8 mouse cellular contexts compared by ENCODE assay signal in the genomic region with DNA sequence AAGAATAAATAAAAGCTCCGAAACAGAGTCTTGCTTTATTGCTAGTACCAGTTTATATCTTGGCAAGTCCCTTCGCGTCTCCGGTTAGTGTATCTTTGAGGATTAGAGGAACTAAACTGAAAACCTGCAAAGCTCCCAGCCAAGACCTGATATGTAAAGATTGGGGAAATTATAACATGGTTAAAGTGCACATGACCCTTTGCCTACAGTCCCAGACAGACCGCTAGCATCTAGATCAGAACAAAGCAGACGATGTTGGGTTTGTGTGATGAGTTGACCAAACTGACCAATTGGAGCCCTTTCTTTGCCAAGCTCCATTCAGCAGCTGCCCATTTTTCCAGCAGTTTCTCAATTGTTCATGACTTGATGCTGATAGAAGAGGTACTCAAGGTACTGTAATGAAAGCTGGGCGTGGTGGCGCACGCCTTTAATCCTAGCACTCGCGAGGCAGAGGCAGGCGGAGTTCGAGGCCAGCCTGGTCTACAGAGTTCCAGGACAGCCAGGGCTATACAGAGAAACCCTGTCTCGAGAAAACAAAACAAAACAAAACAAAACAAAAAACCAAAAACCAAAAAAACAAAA. TPM values are rescaled to one million over a fixed set of nuclear protein-coding genes. Genes with fewer than 3 reads are reported as not detected.
A peak's percentile ranks its signal among the peaks of the same experiment; 100 is the strongest.
DNase-seq lines count a peak whose midpoint lies in the region; ATAC-seq and TF ChIP-seq lines count a peak whose summit lies in the region.

No protein-coding gene starts in this region.

- no peaks in the 10 kb centered on the region for H3K9me3 ChIP-seq in E14TG2a.4 (ENCODE audit: low read length)
- H3K9me3 ChIP-seq in forebrain, embryonic 13.5 days (replicated peaks): no peaks in the 10 kb centered on the region
- H3K9me3 ChIP-seq in liver, embryonic 14.5 days (ENCODE audit: control insufficient read depth, low read length): no peaks in the 10 kb centered on the region

- peak overlapping the region; percentile 95 for H3K4me2 ChIP-seq in forebrain, embryonic 13.5 days
- peak overlapping the region; percentile 98 for H3K4me2 ChIP-seq in liver, embryonic 14.5 days (ENCODE audit: low read depth)

- TF ChIP-seq CTCF in E14TG2a.4 (conservative IDR thresholded peaks at IDR 0.05; ENCODE audit: low read length): no peak
- no peak for TF ChIP-seq CTCF in liver, embryonic 14.5 days (IDR thresholded peaks at IDR 0.05; ENCODE audit: low read depth)

- no peak overlapping the region for H3K27ac ChIP-seq in forebrain, embryonic 13.5 days
- H3K27ac ChIP-seq in liver, embryonic 14.5 days: no peak overlapping the region

- peaks cover 49% of the 10 kb centered on the region for H3K36me3 ChIP-seq in E14TG2a.4 (ENCODE audit: insufficient read depth, low read length)
- H3K36me3 ChIP-seq in forebrain, embryonic 13.5 days (ENCODE audit: poor library complexity, severe bottlenecking): peaks cover 26% of the 10 kb centered on the region
- H3K36me3 ChIP-seq in liver, embryonic 14.5 days (replicated peaks; ENCODE audit: control insufficient read depth, insufficient read depth, low read depth): peaks cover 25% of the 10 kb centered on the region

- 0 out of 2 replicates have a peak overlapping the region, but pooled peaks have one; percentile 70 for H3K9ac ChIP-seq in forebrain, embryonic 13.5 days
- no peak overlapping the region; the same call in 1 of the 2 replicates for H3K9ac ChIP-seq in liver, embryonic 14.5 days (replicated peaks)

- H3K27me3 ChIP-seq in E14TG2a.4 (ENCODE audit: insufficient read depth, low read length): no peaks in the 10 kb centered on the region
- H3K27me3 ChIP-seq in forebrain, embryonic 13.5 days: no peaks in the 10 kb centered on the region
- H3K27me3 ChIP-seq in liver, embryonic 14.5 days (ENCODE audit: control insufficient read depth, insufficient read depth, low read length): no peaks in the 10 kb centered on the region

- TF ChIP-seq EP300 in liver, embryonic 14.5 days (IDR thresholded peaks at IDR 0.05; ENCODE audit: low read depth): no peak

- DNase-seq in heart, adult 11 months: peak; percentile 90
- no peak for DNase-seq in heart, adult 9 months (ENCODE audit: low spot score in 2 of 2)
- DNase-seq in liver, embryonic 14.5 days (ENCODE audit: low read depth in 3 of 3, low spot score in 3 of 3): no peak
- DNase-seq in embryo, embryonic 10 days (ENCODE audit: low spot score): no peak
- no peak for DNase-seq in thymus, postnatal 10 days (ENCODE audit: low spot score in 2 of 2)
- DNase-seq in gastrocnemius, adult 18-20 months (ENCODE audit: low spot score): no peak

- ATAC-seq in forebrain, embryonic 13.5 days: no peak
- no peak for ATAC-seq in liver, embryonic 14.5 days (ENCODE audit: insufficient read depth)

- H3K4me1 ChIP-seq in E14TG2a.4 (replicated peaks; ENCODE audit: low read depth, low read length): peaks cover 60% of the 10 kb centered on the region
- peaks cover 62% of the 10 kb centered on the region for H3K4me1 ChIP-seq in forebrain, embryonic 13.5 days
- peaks cover 32 to 51% of the 10 kb centered on the region in 2 experiments for H3K4me1 ChIP-seq in liver, embryonic 14.5 days (replicated peaks; ENCODE audit: control insufficient read depth in 2 of 2, insufficient read depth in 2 of 2, low read length in 1 of 2)

- WGBS in forebrain, embryonic 13.5 days: 91% methylated on average over 14 of the region's 14 CpGs
- 64% methylated on average over 14 of the region's 14 CpGs for WGBS in liver, embryonic 14.5 days (ENCODE audit: insufficient replicate concordance)

- peak overlapping the region; percentile 98 for H3K4me3 ChIP-seq in E14TG2a.4 (replicated peaks; ENCODE audit: low read length)
- H3K4me3 ChIP-seq in forebrain, embryonic 13.5 days: peak overlapping the region; percentile 74
- H3K4me3 ChIP-seq in liver, embryonic 14.5 days (ENCODE audit: insufficient read depth in 1 of 2, low read depth in 2 of 2, low read length in 2 of 2): peak overlapping the region; percentile 91 to 95; a peak in 3 of 4 replicates

RNA-seq across cellular contexts. Expression of a gene that starts 0.8 kb away (rescaled TPM):
- polyA plus RNA-seq in forebrain, embryonic 13.5 days (2015; fragmentation: Nextera tagmentation; extraction: Ambion mirVana): 803 and 1,001 TPM in 2 replicates
- polyA plus RNA-seq in liver, embryonic 14.5 days (2012; rRNA removed): 286 and 465 TPM in 2 replicates
- 699 and 714 TPM in 2 replicates for polyA plus RNA-seq in liver, embryonic 14.5 days (2014; fragmentation: Nextera tagmentation; extraction: Ambion mirVana)
- 100 to 1,000 TPM; 291 to 301 TPM for total RNA-seq in gastrocnemius, adult 18-20 months (2021)

RNA-seq across cellular contexts. Expression of a gene that starts 1.1 kb away (rescaled TPM):
- 138 and 148 TPM in 2 replicates for polyA plus RNA-seq in forebrain, embryonic 13.5 days (2015; fragmentation: Nextera tagmentation; extraction: Ambion mirVana)
- polyA plus RNA-seq in liver, embryonic 14.5 days (2012; rRNA removed): 14.9 and 29.8 TPM in 2 replicates
- polyA plus RNA-seq in liver, embryonic 14.5 days (2014; fragmentation: Nextera tagmentation; extraction: Ambion mirVana): 54.1 and 55.5 TPM in 2 replicates
- total RNA-seq in gastrocnemius, adult 18-20 months (2021): 100 to 1,000 TPM; 112 to 141 TPM

RNA-seq across cellular contexts. Expression of a gene that starts 9.0 kb away (rescaled TPM):
- polyA plus RNA-seq in forebrain, embryonic 13.5 days (2015; fragmentation: Nextera tagmentation; extraction: Ambion mirVana): 1.6 and 2.1 TPM in 2 replicates
- polyA plus RNA-seq in liver, embryonic 14.5 days (2012; rRNA removed): 0.29 and 0.42 TPM in 2 replicates
- polyA plus RNA-seq in liver, embryonic 14.5 days (2014; fragmentation: Nextera tagmentation; extraction: Ambion mirVana): 0.29 and 0.58 TPM in 2 replicates
- under 1 TPM; 0.09 to 0.14 TPM for total RNA-seq in gastrocnemius, adult 18-20 months (2021)

RNA-seq across cellular contexts. Expression of a gene that starts 59.1 kb away (rescaled TPM):
- 38.2 and 38.3 TPM in 2 replicates for polyA plus RNA-seq in forebrain, embryonic 13.5 days (2015; fragmentation: Nextera tagmentation; extraction: Ambion mirVana)
- polyA plus RNA-seq in liver, embryonic 14.5 days (2012; rRNA removed): 5.9 and 9.0 TPM in 2 replicates
- polyA plus RNA-seq in liver, embryonic 14.5 days (2014; fragmentation: Nextera tagmentation; extraction: Ambion mirVana): 9.1 and 9.5 TPM in 2 replicates
- 10 to 100 TPM in 1 of 2 experiments, 1 to 10 TPM in 1; 9.1 to 13.7 TPM for total RNA-seq in gastrocnemius, adult 18-20 months (2021)
